Comparison of ENCODE assay signal across 19 mouse cellular contexts in genomic region chr13:28449026-28449425, GRCm38 (mm10).
DNase-seq lines count a peak whose midpoint lies in the region; ATAC-seq lines count a peak whose summit lies in the region.
"Had no signal": no experiment of that assay in that cellular context is flagged by ENCODE, and none has a peak within 500 bp of the region (broad histone marks: within the 10 kb centered on the region; RNA-seq: fewer than 3 reads in every experiment).

No protein-coding gene starts in this region.

- no peak for ATAC-seq in midbrain, embryonic 11.5 days (ENCODE audit: low FRiP score)
- ATAC-seq in midbrain, embryonic 15.5 days (replicated peaks) = no peak
- ATAC-seq: activated CD4-positive, CD25-positive, alpha-beta regulatory T cell, adult 4 months; CD4-positive, CD25-positive, alpha-beta regulatory T cell, adult 4 months; Patski had no signal

- DNase-seq in heart, adult 11 months = peak; percentile 71
- DNase-seq in heart, postnatal 10 days = no peak
- peak; percentile 67 for DNase-seq in midbrain, embryonic 11.5 days (ENCODE audit: low spot score, missing footprints)
- DNase-seq: adrenal gland, adult 2 months; adrenal gland, adult 8-10 months; adrenal gland, postnatal 10 days; adrenal gland, postnatal 14 days; adrenal gland, postnatal 25 days; adrenal gland, postnatal 36 days; B cell, adult 2 months; cerebellum, adult 11 months; cerebellum, adult 11-12 months; cerebellum, adult 18-20 months had no signal

- no peak overlapping the region for H3K9ac ChIP-seq in midbrain, embryonic 11.5 days (ENCODE audit: low read length)
- H3K9ac ChIP-seq in midbrain, embryonic 15.5 days = no peak overlapping the region

- intact Hi-C loops in heart, postnatal 10 days (cut with DNase I) = no loop called here

- H3K27ac ChIP-seq in midbrain, embryonic 11.5 days (ENCODE audit: low read depth, low read length) = no peak overlapping the region
- H3K27ac ChIP-seq in midbrain, embryonic 15.5 days = no peak overlapping the region

- H3K9me3 ChIP-seq in midbrain, embryonic 11.5 days (ENCODE audit: control insufficient read depth, low read length) = no peaks in the 10 kb centered on the region
- no peaks in the 10 kb centered on the region for H3K9me3 ChIP-seq in midbrain, embryonic 15.5 days
- H3K9me3 ChIP-seq: G1E had no signal

- H3K36me3 ChIP-seq in midbrain, embryonic 11.5 days (ENCODE audit: control insufficient read depth, insufficient read depth, low read length) = no peaks in the 10 kb centered on the region
- no peaks in the 10 kb centered on the region for H3K36me3 ChIP-seq in midbrain, embryonic 15.5 days (replicated peaks)
- H3K36me3 ChIP-seq: G1E had no signal

- no peaks in the 10 kb centered on the region for H3K27me3 ChIP-seq in midbrain, embryonic 11.5 days (ENCODE audit: control insufficient read depth, insufficient read depth, low read length)
- no peaks in the 10 kb centered on the region for H3K27me3 ChIP-seq in midbrain, embryonic 15.5 days (replicated peaks)
- H3K27me3 ChIP-seq: CH12.LX, Patski had no signal

- peaks cover 5% of the 10 kb centered on the region for H3K4me1 ChIP-seq in midbrain, embryonic 11.5 days (ENCODE audit: control insufficient read depth, insufficient read depth, low read length)
- peaks cover 7% of the 10 kb centered on the region; the same call in 1 of the 2 replicates for H3K4me1 ChIP-seq in midbrain, embryonic 15.5 days

- H3K4me3 ChIP-seq in midbrain, embryonic 11.5 days (ENCODE audit: low read depth, low read length) = no peak overlapping the region
- H3K4me3 ChIP-seq in midbrain, embryonic 15.5 days = no peak overlapping the region

- H3K4me2 ChIP-seq in midbrain, embryonic 11.5 days = no peak overlapping the region
- no peak overlapping the region for H3K4me2 ChIP-seq in midbrain, embryonic 15.5 days

- WGBS in midbrain, embryonic 11.5 days = 88% methylated on average over 1 of the region's 1 CpGs
- 94% methylated on average over 1 of the region's 1 CpGs for WGBS in midbrain, embryonic 15.5 days

Comparison
In these comparisons a context has a peak if more than half of its experiments do, and no peak if none do; other contexts are left out.
1. DNase-seq: peak in heart, adult 11 months (single experiment) and midbrain, embryonic 11.5 days (single experiment); none in heart, postnatal 10 days (0 of 2).